Mouse (Mus musculus): Measurements from ENCODE around the gene Hist1h3g. TPM values are rescaled to one million over a fixed set of nuclear protein-coding genes. Genes with fewer than 3 reads are reported as not detected.
"Not testable (repeated sequence)": the region's sequence is repeated elsewhere in the genome, so short reads cannot be mapped to it uniquely, and the experiment has no call there.

Gene Hist1h3g
- polyA plus RNA-seq (2015; fragmentation: Nextera tagmentation; extraction: Ambion mirVana), result 6.6 and 6.9 TPM in 2 replicates

DNA sequence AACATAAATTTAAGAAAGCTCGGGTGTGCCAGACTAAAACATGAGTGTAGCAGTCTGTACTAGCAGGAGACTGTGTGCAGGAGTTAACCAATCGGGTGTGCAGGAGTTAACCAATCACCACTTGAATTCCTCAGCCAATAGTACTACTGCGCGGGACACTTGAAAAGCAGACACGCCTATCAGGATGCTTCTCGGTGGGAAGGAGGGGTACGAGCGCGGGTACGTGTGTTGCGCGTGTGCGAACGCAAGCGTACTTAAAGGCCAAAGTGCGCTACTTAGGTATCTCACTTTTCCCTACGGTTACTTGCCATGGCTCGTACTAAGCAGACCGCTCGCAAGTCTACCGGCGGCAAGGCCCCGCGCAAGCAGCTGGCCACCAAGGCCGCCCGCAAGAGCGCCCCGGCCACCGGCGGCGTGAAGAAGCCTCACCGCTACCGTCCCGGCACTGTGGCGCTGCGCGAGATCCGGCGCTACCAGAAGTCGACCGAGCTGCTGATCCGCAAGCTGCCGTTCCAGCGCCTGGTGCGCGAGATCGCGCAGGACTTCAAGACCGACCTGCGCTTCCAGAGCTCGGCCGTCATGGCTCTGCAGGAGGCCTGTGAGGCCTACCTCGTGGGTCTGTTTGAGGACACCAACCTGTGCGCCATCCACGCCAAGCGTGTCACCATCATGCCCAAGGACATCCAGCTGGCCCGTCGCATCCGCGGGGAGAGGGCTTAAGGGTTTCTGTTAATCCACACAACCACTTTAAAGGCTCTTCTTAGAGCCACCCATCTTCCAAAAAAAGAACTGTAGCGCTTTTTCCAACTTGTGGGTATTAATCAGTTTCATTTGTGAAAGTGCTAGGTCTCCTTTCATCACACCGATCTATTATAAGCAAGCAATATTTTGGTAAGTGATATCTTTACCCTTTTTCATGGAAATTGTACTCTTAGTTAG lies at the start of gene Hist1h3g:
Gene Hist1h3g (plus strand): TSS at position 286 of the 939 bp plus-strand sequence.
- H3K27me3 ChIP-seq; H3K9me3 ChIP-seq (replicated peaks): not testable (repeated sequence)
- peak; percentile 94 for ATAC-seq (replicated peaks; ENCODE audit: low FRiP score)

DNA sequence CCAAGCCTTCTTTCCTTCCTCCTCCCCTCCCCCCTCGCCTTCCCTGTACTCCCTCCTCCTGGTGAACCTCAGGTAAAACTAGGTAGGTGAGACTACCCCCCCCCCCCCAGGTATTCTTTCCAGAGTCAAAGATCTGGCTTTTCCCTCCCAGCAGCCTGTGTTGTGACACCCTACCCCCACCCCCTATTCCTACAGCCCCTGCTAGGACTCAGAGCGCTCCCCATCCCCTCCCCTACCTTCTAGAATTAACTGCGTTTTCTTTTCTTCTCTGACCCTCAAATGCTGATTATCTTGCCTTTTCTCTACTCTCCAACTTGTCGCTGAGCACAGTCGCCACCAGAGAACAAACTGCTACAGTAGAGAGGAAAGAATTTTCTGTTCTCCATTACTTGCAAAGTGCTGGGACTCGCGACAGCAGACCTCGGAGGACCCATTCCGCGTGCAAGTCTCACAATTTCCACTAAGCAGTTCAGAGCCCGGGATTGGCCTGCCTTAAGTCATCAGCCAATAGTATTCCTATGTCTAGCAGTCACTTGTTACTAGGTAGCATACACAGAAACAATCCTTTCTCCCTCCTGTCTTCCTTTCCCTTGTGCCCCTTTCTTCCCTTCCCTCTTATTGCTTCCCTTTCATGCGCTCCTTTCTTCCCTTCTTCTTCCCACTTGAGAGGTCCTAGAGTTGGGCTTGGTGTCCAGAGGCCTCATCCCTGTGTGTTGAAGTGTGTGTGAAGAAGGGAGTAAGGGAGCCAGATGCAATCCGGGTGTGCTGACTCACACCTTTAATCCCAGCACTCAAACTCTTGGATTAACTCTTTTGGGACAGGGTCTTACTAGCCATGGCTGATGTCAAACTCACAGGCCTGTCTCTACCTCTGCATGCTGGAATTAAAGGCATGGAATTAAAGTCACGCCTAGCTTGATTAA lies 46.6 kb upstream of the Hist1h3g start, which contains the start of gene Btn2a2:
Gene Btn2a2 (minus strand): TSS at position 458 of the 923 bp plus-strand sequence.
- peaks cover 16% of the 10 kb centered on the region for H3K4me1 ChIP-seq
- peak within 1 kb of the TSS; percentile 46 for H3K4me3 ChIP-seq (replicated peaks)
- H3K9me3 ChIP-seq (replicated peaks), result no peaks in the 10 kb centered on the region
- no peak within 1 kb of the TSS for H3K27ac ChIP-seq
- 6% methylated on average over 14 of the region's 14 CpGs for WGBS
- peak; percentile 96 for ATAC-seq (replicated peaks; ENCODE audit: low FRiP score)
- H3K27me3 ChIP-seq, result 0 out of 2 replicates have a peak, but pooled peaks cover 3% of the 10 kb centered on the region
- H3K9ac ChIP-seq, result no peak within 1 kb of the TSS
- peak within 1 kb of the TSS; percentile 74 for H3K4me2 ChIP-seq
- H3K36me3 ChIP-seq, result no peaks in the 10 kb centered on the region

More for the DNA sequence above, at the start of gene Hist1h3g:
- WGBS, result under 1% methylated on average over 50 of the region's 62 CpGs
- H3K4me2 ChIP-seq, result peak within 1 kb of the TSS; percentile 58
- peak within 1 kb of the TSS; percentile 98 for H3K27ac ChIP-seq
- H3K4me1 ChIP-seq, result peaks cover 42% of the 10 kb centered on the region
- peak within 1 kb of the TSS; percentile 57 for H3K9ac ChIP-seq
- not testable (repeated sequence) for H3K36me3 ChIP-seq
- peak within 1 kb of the TSS; percentile 56 for H3K4me3 ChIP-seq (replicated peaks)

DNA sequence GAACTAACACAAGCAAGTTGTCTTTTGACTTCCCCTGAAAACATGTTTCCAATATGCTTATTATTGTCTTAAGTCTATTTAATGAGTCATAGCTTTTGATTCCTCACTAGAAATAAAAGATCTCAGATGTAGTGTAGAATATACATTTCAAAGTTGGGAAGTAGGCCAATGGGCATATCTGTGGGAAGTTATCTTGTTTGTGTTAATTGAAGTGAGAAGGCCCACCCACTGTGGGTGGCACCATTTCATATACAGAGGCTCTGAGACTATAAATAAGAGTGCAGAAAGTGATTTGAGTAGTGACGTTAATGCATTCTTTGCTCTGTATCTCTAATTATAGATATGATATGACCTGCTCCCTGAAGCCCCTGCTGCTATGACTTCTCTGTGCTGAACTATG lies 44.4 kb upstream of the Hist1h3g start:
- Histone ChIP-seq H3K27ac (no peak overlapping the region), H3K9ac (no peak overlapping the region), H3K9me3 (replicated peaks) (no peaks in the 10 kb centered on the region), H3K4me3 (replicated peaks) (no peak overlapping the region), H3K27me3 (0 out of 2 replicates have a peak, but pooled peaks cover 3% of the 10 kb centered on the region), H3K4me1 (peaks cover 10% of the 10 kb centered on the region), H3K4me2 (no peak overlapping the region), H3K36me3 (no peaks in the 10 kb centered on the region)
- WGBS, result 73% methylated on average over 1 of the region's 1 CpGs
- no peak for ATAC-seq (replicated peaks; ENCODE audit: low FRiP score)

DNA sequence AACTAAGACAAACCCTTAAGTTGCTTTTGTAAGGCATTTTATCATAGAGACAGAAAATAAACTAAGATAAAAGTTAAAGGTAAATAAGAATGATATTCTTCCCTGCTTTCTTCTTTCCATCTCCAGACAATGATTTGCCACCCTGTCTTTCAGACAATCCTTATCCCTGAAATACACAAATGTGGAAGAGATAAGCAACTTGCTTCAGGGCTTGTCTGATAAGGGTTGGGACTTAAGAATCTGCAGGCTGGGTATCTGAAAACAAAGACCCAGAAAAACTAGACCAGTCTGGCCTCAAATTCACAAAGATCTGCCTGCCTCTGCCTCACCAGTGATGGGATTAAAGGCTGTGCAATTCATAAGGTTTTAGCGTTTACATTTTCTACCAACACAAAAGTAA lies 44.0 kb upstream of the Hist1h3g start:
- H3K4me2 ChIP-seq, result no peak overlapping the region
- H3K27me3 ChIP-seq, result 0 out of 2 replicates have a peak, but pooled peaks cover 3% of the 10 kb centered on the region
- H3K9ac ChIP-seq, result no peak overlapping the region
- H3K27ac ChIP-seq, result no peak overlapping the region
- H3K4me3 ChIP-seq (replicated peaks), result no peak overlapping the region
- ATAC-seq (replicated peaks; ENCODE audit: low FRiP score), result no peak
- no peaks in the 10 kb centered on the region for H3K9me3 ChIP-seq (replicated peaks)
- peaks cover 10% of the 10 kb centered on the region for H3K4me1 ChIP-seq
- H3K36me3 ChIP-seq, result no peaks in the 10 kb centered on the region
- WGBS, result 14% methylated on average over 1 of the region's 1 CpGs

DNA sequence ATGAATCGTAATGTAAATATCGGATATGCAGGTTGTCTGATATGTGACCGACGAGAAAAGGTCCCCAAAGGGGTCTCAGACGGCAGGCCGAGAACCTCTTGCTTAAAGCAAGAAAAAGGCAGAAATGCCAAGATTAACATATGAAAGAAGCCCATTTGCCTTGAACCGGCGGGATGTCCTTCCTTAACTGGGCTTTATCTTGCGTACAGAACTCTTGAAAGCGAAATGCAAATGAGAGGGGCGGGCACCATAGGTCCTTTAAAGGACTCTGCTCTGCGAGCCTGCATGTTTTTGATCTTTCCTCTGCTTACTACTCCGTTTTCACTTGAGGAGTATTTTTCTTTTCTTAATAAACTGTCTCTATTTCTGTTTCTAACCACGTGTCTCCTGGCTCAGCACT lies 43.2 kb upstream of the Hist1h3g start:
- Histone ChIP-seq H3K4me1 (peaks cover 10% of the 10 kb centered on the region), H3K9me3 (replicated peaks) (no peaks in the 10 kb centered on the region), H3K27ac (no peak overlapping the region), H3K4me3 (replicated peaks) (peak overlapping the region; percentile 41), H3K4me2 (peak overlapping the region; percentile 59), H3K9ac (peak overlapping the region; percentile 17; the same call in 1 of the 2 replicates), H3K36me3 (no peaks in the 10 kb centered on the region), H3K27me3 (0 out of 2 replicates have a peak, but pooled peaks cover 3% of the 10 kb centered on the region)
- WGBS, result 8% methylated on average over 14 of the region's 14 CpGs
- ATAC-seq (replicated peaks; ENCODE audit: low FRiP score), result no peak

DNA sequence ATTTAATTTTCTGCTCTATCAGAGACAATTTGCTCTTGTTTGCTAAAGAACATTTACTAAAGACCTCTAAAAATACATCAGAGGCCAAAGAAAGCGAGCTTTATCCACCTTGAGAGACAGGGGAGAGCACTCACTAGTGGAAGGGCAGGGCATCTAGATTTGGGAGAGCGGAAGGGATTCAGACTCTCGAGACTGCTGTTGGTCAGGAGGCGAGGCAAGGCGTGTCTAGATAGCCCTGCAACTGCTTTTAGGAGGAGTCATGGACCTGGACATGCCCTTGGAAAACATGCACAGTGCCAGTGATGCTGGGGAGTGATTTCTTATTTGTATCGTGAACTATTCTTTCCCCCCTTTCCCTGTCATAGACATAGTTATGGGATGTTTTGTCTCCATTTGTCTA lies 39.7 kb upstream of the Hist1h3g start:
- peaks cover 17% of the 10 kb centered on the region for H3K4me1 ChIP-seq
- no peak overlapping the region for H3K4me2 ChIP-seq

DNA sequence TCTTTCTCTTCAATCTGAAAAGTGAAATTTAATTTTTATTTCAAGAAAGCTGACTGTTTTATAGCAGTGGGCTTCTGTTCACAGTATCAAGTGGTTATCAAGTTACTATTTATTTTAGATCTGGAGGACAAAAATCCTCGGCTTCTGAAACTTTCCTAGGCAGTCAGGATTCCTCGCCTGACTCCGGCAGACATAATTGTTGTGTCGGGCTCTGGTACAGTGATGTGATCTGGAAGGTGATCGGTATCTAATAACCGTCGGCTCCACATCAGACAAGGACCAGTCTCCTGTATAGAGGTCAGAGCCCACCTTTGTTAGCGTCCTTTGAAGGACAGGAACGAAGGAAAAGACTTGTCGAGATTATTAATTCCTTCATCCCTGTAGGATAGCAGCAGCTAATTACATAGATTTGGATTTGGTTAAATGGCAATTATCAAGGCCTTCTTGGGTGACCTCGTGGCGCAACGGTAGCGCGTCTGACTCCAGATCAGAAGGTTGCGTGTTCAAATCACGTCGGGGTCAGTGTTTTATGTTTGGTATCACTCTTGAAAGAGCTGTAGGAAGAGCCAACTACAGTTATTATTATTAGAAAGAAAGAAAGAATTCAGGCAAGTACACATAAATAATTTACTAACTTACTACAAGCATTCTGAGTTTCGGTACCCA lies 37.4 kb upstream of the Hist1h3g start:
- peaks cover 23% of the 10 kb centered on the region for H3K4me1 ChIP-seq
- peak overlapping the region; percentile 64 for H3K4me2 ChIP-seq
- no peaks in the 10 kb centered on the region for H3K27me3 ChIP-seq
- H3K36me3 ChIP-seq, result no peaks in the 10 kb centered on the region
- H3K4me3 ChIP-seq (replicated peaks), result peak overlapping the region; percentile 42
- ATAC-seq (replicated peaks; ENCODE audit: low FRiP score), result 0 out of 2 replicates have a peak, but pooled peaks have one; percentile 29
- no peak overlapping the region for H3K27ac ChIP-seq
- peak overlapping the region; percentile 33; the same call in 1 of the 2 replicates for H3K9ac ChIP-seq
- WGBS, result 4% methylated on average over 19 of the region's 19 CpGs
- H3K9me3 ChIP-seq (replicated peaks), result no peaks in the 10 kb centered on the region

More for the DNA sequence above, 39.7 kb upstream of the Hist1h3g start:
- no peak overlapping the region for H3K9ac ChIP-seq
- no peaks in the 10 kb centered on the region for H3K9me3 ChIP-seq (replicated peaks)
- no peaks in the 10 kb centered on the region for H3K36me3 ChIP-seq
- no peak for ATAC-seq (replicated peaks; ENCODE audit: low FRiP score)
- WGBS, result 82% methylated on average over 6 of the region's 6 CpGs
- H3K27me3 ChIP-seq, result no peaks in the 10 kb centered on the region
- H3K4me3 ChIP-seq (replicated peaks), result no peak overlapping the region
- H3K27ac ChIP-seq, result no peak overlapping the region

DNA sequence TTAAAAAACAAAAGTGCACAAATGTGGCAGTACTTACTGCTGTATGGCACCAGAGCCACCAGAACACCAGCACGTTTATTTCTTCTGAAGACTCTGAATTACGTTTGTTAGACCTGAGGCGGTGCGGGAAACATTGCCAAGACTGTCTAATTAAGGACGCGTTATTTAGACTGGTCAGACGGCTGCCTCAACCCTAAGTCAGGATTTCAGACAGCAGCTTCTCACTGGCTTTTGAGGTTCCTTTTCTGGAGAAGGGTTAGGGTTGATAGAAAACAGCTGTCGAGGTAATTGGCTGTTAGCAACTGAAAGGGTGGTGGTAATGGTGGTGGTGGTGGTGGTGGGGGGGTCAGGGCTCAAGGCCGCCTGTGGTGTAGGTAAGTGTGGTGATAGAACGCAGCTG lies 36.6 kb upstream of the Hist1h3g start:
- peak overlapping the region; percentile 33; the same call in 1 of the 2 replicates for H3K9ac ChIP-seq

DNA sequence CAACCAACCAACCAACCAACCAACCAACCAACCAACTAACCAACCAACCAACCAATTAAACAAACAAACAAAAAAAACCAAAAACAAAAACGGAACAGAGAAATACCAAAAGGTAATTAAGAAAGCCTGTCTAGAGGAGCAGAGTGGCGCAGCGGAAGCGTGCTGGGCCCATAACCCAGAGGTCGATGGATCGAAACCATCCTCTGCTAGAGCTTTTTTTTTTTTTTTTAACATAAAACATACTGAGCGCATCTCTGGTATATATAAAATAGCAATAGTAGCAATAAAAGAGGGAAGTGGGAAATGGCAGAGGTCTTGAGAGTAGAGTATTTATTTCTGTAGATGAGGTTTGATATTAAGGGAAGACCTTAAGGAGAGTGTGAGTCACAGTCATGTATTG lies 35.3 kb upstream of the Hist1h3g start:
- no peak overlapping the region for H3K4me3 ChIP-seq (replicated peaks)
- 14% methylated on average over 7 of the region's 7 CpGs for WGBS

More for the DNA sequence above, 36.6 kb upstream of the Hist1h3g start:
- Histone ChIP-seq H3K27ac (no peak overlapping the region), H3K27me3 (no peaks in the 10 kb centered on the region), H3K9me3 (replicated peaks) (no peaks in the 10 kb centered on the region), H3K4me1 (peaks cover 27% of the 10 kb centered on the region), H3K4me3 (replicated peaks) (peak overlapping the region; percentile 42), H3K4me2 (peak overlapping the region; percentile 64), H3K36me3 (no peaks in the 10 kb centered on the region)
- 6% methylated on average over 10 of the region's 10 CpGs for WGBS
- no peak for ATAC-seq (replicated peaks; ENCODE audit: low FRiP score)

DNA sequence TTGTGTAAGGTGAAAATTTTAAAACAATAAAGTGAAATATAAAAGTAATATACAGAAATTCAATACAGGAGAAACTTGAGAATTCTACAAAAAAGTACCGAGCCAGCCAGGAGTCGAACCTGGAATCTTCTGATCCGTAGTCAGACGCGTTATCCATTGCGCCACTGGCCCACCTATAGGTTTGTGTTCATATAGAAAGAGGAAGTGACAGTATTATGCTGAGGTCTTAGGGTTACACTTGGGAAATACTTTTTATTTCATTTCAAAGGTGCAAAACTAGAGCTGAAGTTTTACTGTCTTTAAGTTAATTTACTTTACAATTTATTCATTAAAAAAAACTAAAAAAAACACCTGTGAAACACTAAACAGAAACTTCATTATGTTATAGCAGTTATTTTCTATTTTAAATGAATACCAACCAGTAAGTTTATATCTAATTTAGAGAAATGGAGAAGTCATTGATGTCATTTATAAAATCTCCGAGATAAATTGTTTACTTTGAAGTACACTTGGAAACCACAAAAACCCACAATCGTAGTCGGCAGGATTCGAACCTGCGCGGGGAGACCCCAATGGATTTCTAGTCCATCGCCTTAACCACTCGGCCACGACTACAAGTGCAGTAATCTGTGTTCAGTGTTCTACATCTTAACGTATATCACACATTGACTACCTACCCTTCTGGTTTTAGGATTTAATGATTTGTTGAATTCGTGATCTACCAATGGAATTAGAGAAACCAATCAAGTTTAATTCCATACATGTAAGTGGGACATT lies 34.6 kb upstream of the Hist1h3g start:
- H3K4me3 ChIP-seq (replicated peaks), result peak overlapping the region; percentile 19
- H3K4me2 ChIP-seq, result peak overlapping the region; percentile 53
- H3K9me3 ChIP-seq (replicated peaks), result no peaks in the 10 kb centered on the region
- WGBS, result 4% methylated on average over 17 of the region's 17 CpGs
- H3K36me3 ChIP-seq, result no peaks in the 10 kb centered on the region
- H3K4me1 ChIP-seq, result peaks cover 35% of the 10 kb centered on the region
- ATAC-seq (replicated peaks; ENCODE audit: low FRiP score), result peak; percentile 79
- no peak overlapping the region for H3K9ac ChIP-seq
- no peak overlapping the region for H3K27ac ChIP-seq
- H3K27me3 ChIP-seq, result no peaks in the 10 kb centered on the region

More for the DNA sequence above, 35.3 kb upstream of the Hist1h3g start:
- Histone ChIP-seq H3K27ac (no peak overlapping the region), H3K9ac (no peak overlapping the region), H3K4me2 (no peak overlapping the region), H3K27me3 (no peaks in the 10 kb centered on the region), H3K4me1 (peaks cover 28% of the 10 kb centered on the region), H3K36me3 (no peaks in the 10 kb centered on the region), H3K9me3 (replicated peaks) (no peaks in the 10 kb centered on the region)
- no peak for ATAC-seq (replicated peaks; ENCODE audit: low FRiP score)
